Mouse (Mus musculus): ENCODE measurements around the gene Ank2. TPM values are rescaled to one million over a fixed set of nuclear protein-coding genes. Genes with fewer than 3 reads are reported as not detected.
A peak's percentile ranks its signal among the peaks of the same experiment; 100 is the strongest.

Ank2 gene
- polyA plus RNA-seq, 1 experiment from 2014 or later = 40.4 TPM

DNA sequence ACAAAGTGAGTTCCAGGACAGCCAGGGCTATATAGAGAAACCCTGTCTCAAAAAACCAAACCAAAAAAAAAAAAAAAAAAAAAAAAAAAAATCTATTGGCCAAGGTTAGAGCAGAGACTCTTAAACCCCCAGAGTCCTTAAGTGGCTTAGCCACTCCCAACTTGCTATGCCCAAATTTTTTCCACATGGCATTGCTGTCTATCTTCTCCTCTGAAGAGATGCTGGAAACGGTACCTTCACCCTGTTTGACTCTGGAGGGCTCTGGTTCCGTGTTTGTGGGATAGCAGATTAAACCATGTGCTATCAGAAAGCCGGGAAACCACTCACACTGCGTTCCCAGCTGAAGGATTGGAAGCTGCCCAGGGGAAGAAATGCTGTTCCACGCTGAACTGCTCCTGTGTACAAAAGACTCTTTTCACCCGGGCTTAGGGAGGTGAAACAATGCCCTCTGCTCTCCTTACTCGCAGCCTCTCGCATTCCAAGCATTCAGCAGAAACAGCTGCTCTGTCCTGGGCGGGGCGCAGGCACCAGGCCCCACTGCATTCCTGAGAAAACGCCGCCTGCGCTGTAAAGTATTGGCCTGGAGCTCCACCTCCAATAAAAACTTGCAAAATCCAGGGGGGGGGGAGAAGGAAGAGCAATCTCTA, 241.7 kb downstream of the Ank2 start:
- Histone ChIP-seq H3K27me3 (ENCODE audit: low read depth, poor library complexity, severe bottlenecking) (no peaks in the 10 kb centered on the region), H3K27ac (replicated peaks) (peak overlapping the region; percentile 91), H3K9me3 (replicated peaks) (no peaks in the 10 kb centered on the region), H3K4me3 (peak overlapping the region; percentile 56), H3K36me3 (no peaks in the 10 kb centered on the region), H3K4me1 (peaks cover 43% of the 10 kb centered on the region)
- peak; percentile 91 for DNase-seq (ENCODE audit: low spot score)
- WGBS = under 1% methylated on average over 13 of the region's 13 CpGs

DNA sequence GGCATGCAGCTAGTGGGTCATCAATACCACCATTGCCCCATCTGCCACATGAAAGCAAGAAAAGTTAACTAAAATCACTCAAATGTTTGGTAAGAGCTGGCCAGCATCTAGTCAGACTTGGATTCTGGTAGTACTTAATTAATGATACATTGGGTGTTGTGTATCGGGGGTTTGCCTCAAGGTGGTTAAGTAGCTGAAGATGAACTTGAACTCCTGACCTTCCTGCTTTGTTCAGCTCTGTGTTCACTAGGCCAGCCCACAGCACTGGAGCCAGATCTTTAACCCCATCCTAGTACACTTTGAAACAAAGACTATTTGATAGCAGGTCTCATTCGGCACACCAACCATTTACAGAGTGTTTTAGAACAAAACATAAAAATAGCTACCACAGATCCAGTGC, 242.5 kb downstream of the Ank2 start:
- WGBS = 72% methylated on average over 2 of the region's 2 CpGs

GRCm38 (mm10) chr3:127250930-127251329, 248.2 kb downstream of the Ank2 start:
- Histone ChIP-seq H3K36me3 (no peaks in the 10 kb centered on the region), H3K27me3 (ENCODE audit: low read depth, poor library complexity, severe bottlenecking) (no peaks in the 10 kb centered on the region), H3K27ac (replicated peaks) (0 out of 2 replicates have a peak overlapping the region, but pooled peaks have one; percentile 6), H3K9me3 (replicated peaks) (no peaks in the 10 kb centered on the region), H3K4me3 (no peak overlapping the region), H3K4me1 (peaks cover 10% of the 10 kb centered on the region; the same call in 1 of the 2 replicates)
- 70% methylated on average over 5 of the region's 5 CpGs for WGBS
- DNase-seq (ENCODE audit: low spot score) = no peak

More for the DNA sequence above, 242.5 kb downstream of the Ank2 start:
- no peak for DNase-seq (ENCODE audit: low spot score)
- Histone ChIP-seq H3K9me3 (replicated peaks) (no peaks in the 10 kb centered on the region), H3K4me1 (peaks cover 43% of the 10 kb centered on the region), H3K4me3 (no peak overlapping the region), H3K27ac (replicated peaks) (peak overlapping the region; percentile 91), H3K36me3 (no peaks in the 10 kb centered on the region), H3K27me3 (ENCODE audit: low read depth, poor library complexity, severe bottlenecking) (no peaks in the 10 kb centered on the region)

DNA sequence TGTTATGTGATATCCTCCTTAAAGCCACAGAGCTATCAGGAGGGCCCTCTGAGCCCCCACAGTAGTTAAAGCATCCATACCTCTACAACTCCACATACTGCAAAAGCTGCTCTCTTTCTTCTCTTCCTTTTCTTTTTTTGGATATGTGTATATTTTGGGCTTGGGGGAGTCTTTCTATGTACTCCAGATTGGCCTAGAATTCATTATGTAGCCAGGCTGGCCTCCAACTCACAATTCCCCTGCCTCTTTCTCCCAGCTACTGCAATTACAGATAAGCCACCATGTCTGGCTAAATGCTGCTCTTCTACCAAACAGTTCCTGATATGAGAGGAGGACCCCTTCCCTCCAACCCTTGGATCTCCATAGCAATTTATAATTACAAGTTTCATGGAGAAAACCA, 250.5 kb downstream of the Ank2 start:
- Histone ChIP-seq H3K27ac (replicated peaks) (no peak overlapping the region), H3K27me3 (ENCODE audit: low read depth, poor library complexity, severe bottlenecking) (no peaks in the 10 kb centered on the region), H3K4me3 (no peak overlapping the region), H3K36me3 (no peaks in the 10 kb centered on the region), H3K9me3 (replicated peaks) (no peaks in the 10 kb centered on the region), H3K4me1 (peaks cover 18% of the 10 kb centered on the region)
- DNase-seq (ENCODE audit: low spot score) = no peak

DNA sequence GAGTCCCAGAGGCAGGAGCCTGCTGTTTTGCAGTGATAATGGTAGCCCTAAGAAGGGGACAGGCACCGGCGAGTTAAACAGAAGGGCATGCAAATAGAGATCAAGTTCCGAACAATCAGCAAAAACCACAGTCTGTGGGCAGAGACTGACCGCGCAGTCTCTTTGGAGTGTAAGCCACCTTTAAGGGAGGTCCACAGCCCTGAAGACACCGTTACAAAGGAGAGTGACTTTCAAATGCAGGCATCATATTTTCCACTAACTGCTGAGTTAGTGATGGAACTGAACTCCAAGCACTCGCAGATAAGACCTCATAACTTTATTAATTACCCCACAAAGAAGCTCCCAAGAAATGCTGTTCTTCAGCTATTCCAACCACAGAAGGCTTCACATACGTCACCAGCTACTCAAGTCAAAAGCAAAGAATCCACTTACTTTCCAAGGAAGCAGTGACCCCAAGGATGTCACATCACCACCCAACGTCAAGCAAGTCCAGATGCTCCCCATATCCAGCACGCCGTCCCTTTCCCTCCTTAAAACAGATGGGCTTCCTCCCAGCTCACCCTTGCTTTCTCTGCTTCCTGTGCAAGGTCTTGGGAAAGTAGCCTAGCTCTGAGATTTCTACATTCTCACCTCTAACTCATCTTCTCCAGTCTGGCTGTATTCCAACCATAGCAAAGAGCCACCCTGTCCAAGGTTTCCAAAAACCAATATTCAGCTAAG, 252.0 kb downstream of the Ank2 start:
- H3K27ac ChIP-seq (replicated peaks) = no peak overlapping the region
- no peaks in the 10 kb centered on the region for H3K27me3 ChIP-seq (ENCODE audit: low read depth, poor library complexity, severe bottlenecking)
- H3K4me3 ChIP-seq = no peak overlapping the region
- no peak for DNase-seq (ENCODE audit: low spot score)
- no peaks in the 10 kb centered on the region for H3K9me3 ChIP-seq (replicated peaks)
- WGBS = 87% methylated on average over 11 of the region's 11 CpGs
- H3K36me3 ChIP-seq = no peaks in the 10 kb centered on the region
- peaks cover 28% of the 10 kb centered on the region for H3K4me1 ChIP-seq

- H3K4me3 ChIP-seq = no peak overlapping the region
- no peaks in the 10 kb centered on the region for H3K27me3 ChIP-seq (ENCODE audit: low read depth, poor library complexity, severe bottlenecking)
- H3K4me1 ChIP-seq = peaks cover 28% of the 10 kb centered on the region
- no peak for DNase-seq (ENCODE audit: low spot score)
- no peaks in the 10 kb centered on the region for H3K36me3 ChIP-seq
- H3K9me3 ChIP-seq (replicated peaks) = no peaks in the 10 kb centered on the region
- 54% methylated on average over 10 of the region's 10 CpGs for WGBS
- peak overlapping the region; percentile 70 for H3K27ac ChIP-seq (replicated peaks)
Measured at GRCm38 (mm10) chr3:127243928-127244642, 255.1 kb downstream of the Ank2 start.

DNA sequence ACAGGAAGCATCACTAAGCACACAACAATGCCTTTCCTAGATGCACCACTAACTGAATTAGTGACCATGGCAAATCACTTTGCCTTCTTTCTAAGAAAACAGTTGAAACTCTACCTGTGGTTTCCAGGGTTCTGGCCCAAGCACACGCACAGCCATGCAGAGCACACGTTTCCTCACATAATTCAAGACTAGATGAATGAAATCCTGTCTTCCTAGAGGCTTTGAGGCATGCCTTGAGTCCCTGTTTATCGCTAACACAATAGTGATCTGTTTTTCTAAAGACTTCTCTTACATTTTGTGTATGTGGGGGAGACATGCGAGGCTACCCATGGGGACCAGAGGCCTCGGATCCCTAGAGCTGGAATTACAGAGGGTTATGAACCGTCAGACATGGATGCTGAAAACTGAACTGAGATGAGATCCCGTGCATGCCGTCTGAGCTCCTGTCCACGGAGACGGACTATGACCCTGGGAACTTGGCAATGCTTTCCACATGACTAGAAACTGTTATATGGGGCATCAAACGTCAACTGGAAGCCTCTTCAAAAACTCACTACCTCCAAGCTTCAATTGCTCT, 256.8 kb downstream of the Ank2 start:
- H3K27ac ChIP-seq (replicated peaks) = no peak overlapping the region
- H3K36me3 ChIP-seq = peaks cover 5% of the 10 kb centered on the region; the same call in 1 of the 2 replicates
- no peak overlapping the region for H3K4me3 ChIP-seq
- H3K4me1 ChIP-seq = peaks cover 28% of the 10 kb centered on the region
- H3K9me3 ChIP-seq (replicated peaks) = no peaks in the 10 kb centered on the region
- DNase-seq (ENCODE audit: low spot score) = no peak
- WGBS = 80% methylated on average over 11 of the region's 11 CpGs
- no peaks in the 10 kb centered on the region for H3K27me3 ChIP-seq (ENCODE audit: low read depth, poor library complexity, severe bottlenecking)

DNA sequence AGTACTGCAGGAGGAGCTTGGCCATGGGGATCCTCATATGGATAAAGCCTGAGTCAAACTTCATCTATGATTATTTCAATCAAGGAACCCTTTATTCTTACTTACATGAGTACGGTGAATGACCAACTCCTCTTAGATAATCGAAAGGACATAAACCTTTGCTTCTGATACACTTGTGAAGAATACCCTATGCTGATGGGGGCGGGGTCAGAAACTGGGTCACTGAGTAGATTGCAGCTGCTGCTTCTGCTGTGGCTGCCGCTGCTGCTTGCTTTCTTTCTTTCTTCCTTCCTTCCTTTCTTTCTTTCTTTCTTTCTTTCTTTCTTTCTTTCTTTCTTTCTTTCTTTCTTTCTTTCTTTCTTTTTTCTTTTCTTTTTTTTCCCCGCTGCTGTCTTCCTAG, 263.9 kb downstream of the Ank2 start:
- 92% methylated on average over 5 of the region's 5 CpGs for WGBS

DNA sequence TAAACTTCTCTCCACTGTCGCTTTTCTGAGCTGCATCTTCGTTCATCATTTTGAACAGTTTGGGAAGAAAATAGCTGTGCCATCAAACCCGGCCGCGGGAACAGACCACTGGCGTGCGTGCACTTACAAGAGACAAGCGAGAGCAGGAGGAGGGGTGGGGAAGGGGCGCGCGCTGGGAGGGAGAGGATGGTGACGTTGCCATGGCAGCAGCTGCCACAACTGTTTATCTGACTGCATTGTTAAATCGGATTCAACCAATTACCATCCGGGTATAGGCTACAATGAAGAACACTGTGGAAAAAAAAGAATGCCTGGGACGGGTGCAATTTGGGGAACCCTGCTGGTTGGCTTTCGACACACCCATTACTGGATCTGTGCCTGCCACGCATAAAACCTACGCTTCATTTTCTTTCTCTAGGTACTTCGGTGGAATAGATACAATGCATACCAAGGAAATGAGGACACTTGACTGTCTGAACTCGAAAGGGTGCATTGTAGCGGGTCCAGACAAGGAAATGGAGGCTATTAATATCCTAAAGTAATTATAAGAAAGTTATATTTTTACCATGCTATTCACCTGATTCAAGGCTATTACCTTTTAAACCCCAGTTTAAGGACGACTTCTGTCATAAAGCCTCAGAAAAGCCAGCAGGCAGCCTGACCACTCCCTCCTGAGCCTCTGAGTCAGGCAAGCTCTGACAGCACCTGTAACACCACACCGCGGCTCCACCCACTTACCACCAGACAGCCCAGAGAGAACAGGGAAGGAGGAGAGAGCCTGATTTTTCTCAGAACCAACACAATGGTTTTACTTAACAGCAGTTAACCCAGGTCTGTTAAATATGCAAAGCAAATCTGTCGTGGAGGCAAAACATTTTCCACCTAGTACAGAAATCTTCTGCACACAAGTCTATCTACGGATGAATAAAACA, 273.1 kb downstream of the Ank2 start:
- no peaks in the 10 kb centered on the region for H3K36me3 ChIP-seq
- H3K9me3 ChIP-seq (replicated peaks) = no peaks in the 10 kb centered on the region
- H3K27ac ChIP-seq (replicated peaks) = peak overlapping the region; percentile 80
- H3K4me1 ChIP-seq = peaks cover 28% of the 10 kb centered on the region
- H3K4me3 ChIP-seq = peak overlapping the region; percentile 56
- 5% methylated on average over 26 of the region's 26 CpGs for WGBS
- peaks cover 8% of the 10 kb centered on the region for H3K27me3 ChIP-seq (ENCODE audit: low read depth, poor library complexity, severe bottlenecking)
- DNase-seq (ENCODE audit: low spot score) = peak; percentile 83

More for the DNA sequence above, 263.9 kb downstream of the Ank2 start:
- no peaks in the 10 kb centered on the region for H3K27me3 ChIP-seq (ENCODE audit: low read depth, poor library complexity, severe bottlenecking)
- H3K27ac ChIP-seq (replicated peaks) = no peak overlapping the region
- H3K4me3 ChIP-seq = no peak overlapping the region
- H3K36me3 ChIP-seq = peaks cover 5% of the 10 kb centered on the region; the same call in 1 of the 2 replicates
- no peaks in the 10 kb centered on the region for H3K9me3 ChIP-seq (replicated peaks)
- H3K4me1 ChIP-seq = peaks cover 6% of the 10 kb centered on the region; the same call in 1 of the 2 replicates
- DNase-seq (ENCODE audit: low spot score) = no peak

GRCm38 (mm10) chr3:127225167-127225798, 273.9 kb downstream of the Ank2 start:
- WGBS = 11% methylated on average over 16 of the region's 16 CpGs
- Histone ChIP-seq H3K27ac (replicated peaks) (peak overlapping the region; percentile 80), H3K36me3 (no peaks in the 10 kb centered on the region), H3K4me1 (peaks cover 28% of the 10 kb centered on the region), H3K9me3 (replicated peaks) (no peaks in the 10 kb centered on the region), H3K4me3 (peak overlapping the region; percentile 56), H3K27me3 (ENCODE audit: low read depth, poor library complexity, severe bottlenecking) (peaks cover 8% of the 10 kb centered on the region)
- DNase-seq (ENCODE audit: low spot score) = no peak

GRCm38 (mm10) chr3:127224315-127225166, 274.6 kb downstream of the Ank2 start:
- Histone ChIP-seq H3K36me3 (no peaks in the 10 kb centered on the region), H3K27ac (replicated peaks) (peak overlapping the region; percentile 14; the same call in 1 of the 2 replicates)
- peak; percentile 25 for DNase-seq (ENCODE audit: low spot score)

More at GRCm38 (mm10) chr3:127224315-127225166, 274.6 kb downstream of the Ank2 start:
- Histone ChIP-seq H3K9me3 (replicated peaks) (no peaks in the 10 kb centered on the region), H3K4me1 (peaks cover 28% of the 10 kb centered on the region), H3K27me3 (ENCODE audit: low read depth, poor library complexity, severe bottlenecking) (peaks cover 8% of the 10 kb centered on the region), H3K4me3 (peak overlapping the region; percentile 56)
- 60% methylated on average over 13 of the region's 13 CpGs for WGBS

Measured in midbrain, embryonic 10.5 days (tissue).